Mouse (Mus musculus): ENCODE measurements around the gene Gm42878. TPM values are rescaled to one million over a fixed set of nuclear protein-coding genes. Genes with fewer than 3 reads are reported as not detected.
"Not testable (repeated sequence)": the region's sequence is repeated elsewhere in the genome, so short reads cannot be mapped to it uniquely, and the experiment has no call there.

The Gm42878 gene
- polyA plus RNA-seq, 1 experiment from 2014 or later = not detected

- 92% methylated on average over 11 of the region's 17 CpGs for whole genome bisulfite sequencing
- not testable (repeated sequence) for ATAC-seq (ENCODE audit: low FRiP score); H3K27me3 ChIP-seq (ENCODE audit: control insufficient read depth, insufficient read depth, low read length); H3K4me2 ChIP-seq; H3K4me1 ChIP-seq (ENCODE audit: control insufficient read depth, insufficient read depth, low read length); H3K9me3 ChIP-seq (ENCODE audit: control insufficient read depth, low read length); H3K9ac ChIP-seq (ENCODE audit: low read length); H3K27ac ChIP-seq (ENCODE audit: low read depth, low read length); DNase-seq (ENCODE audit: low spot score, missing footprints); H3K4me3 ChIP-seq (ENCODE audit: low read depth, low read length)
- peaks cover 12% of the 10 kb centered on the region; the same call in 1 of the 2 replicates for H3K36me3 ChIP-seq (ENCODE audit: control insufficient read depth, insufficient read depth, low read length)
These were observed 25.5 kb downstream of the Gm42878 start for GRCm38 (mm10) chr5:121519758-121520157.

GRCm38 (mm10) chr5:121518983-121519382 is 26.3 kb downstream of the Gm42878 start:
- peaks cover 6% of the 10 kb centered on the region; the same call in 1 of the 2 replicates for H3K36me3 ChIP-seq (ENCODE audit: control insufficient read depth, insufficient read depth, low read length)
- no peak for ATAC-seq (ENCODE audit: low FRiP score)
- H3K4me1 ChIP-seq (ENCODE audit: control insufficient read depth, insufficient read depth, low read length) = no peaks in the 10 kb centered on the region
- WGBS = 92% methylated on average over 9 of the region's 9 CpGs
- no peak for DNase-seq (ENCODE audit: low spot score, missing footprints)
- H3K4me3 ChIP-seq (ENCODE audit: low read depth, low read length) = no peak overlapping the region
- H3K27ac ChIP-seq (ENCODE audit: low read depth, low read length) = no peak overlapping the region
- no peaks in the 10 kb centered on the region for H3K27me3 ChIP-seq (ENCODE audit: control insufficient read depth, insufficient read depth, low read length)
- H3K9me3 ChIP-seq (ENCODE audit: control insufficient read depth, low read length) = no peaks in the 10 kb centered on the region
- no peak overlapping the region for H3K9ac ChIP-seq (ENCODE audit: low read length)
- no peak overlapping the region for H3K4me2 ChIP-seq

DNA sequence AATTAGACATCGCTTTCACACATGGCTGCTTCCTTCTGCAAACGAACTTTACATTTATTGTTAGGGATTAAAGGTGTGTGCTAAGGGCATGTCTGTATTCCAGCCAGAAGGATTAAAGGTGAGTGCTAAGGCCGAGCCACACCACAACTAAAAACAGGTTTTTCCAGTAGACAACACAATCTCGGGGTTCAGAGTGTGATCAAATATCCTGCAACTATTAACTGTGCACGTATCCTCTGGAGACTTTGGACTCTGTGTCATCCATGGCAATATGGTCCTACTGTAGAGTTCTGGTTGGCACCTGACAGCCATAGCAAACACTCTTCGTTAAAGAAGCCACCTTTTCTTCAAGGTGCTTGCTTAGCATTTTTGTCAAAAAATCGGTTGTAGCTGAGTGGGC is 35.3 kb downstream of the Gm42878 start:
- Histone ChIP-seq H3K4me1 (ENCODE audit: control insufficient read depth, insufficient read depth, low read length) (no peaks in the 10 kb centered on the region), H3K4me3 (ENCODE audit: low read depth, low read length) (no peak overlapping the region), H3K36me3 (ENCODE audit: control insufficient read depth, insufficient read depth, low read length) (no peaks in the 10 kb centered on the region), H3K9me3 (ENCODE audit: control insufficient read depth, low read length) (no peaks in the 10 kb centered on the region), H3K27ac (ENCODE audit: low read depth, low read length) (no peak overlapping the region), H3K27me3 (ENCODE audit: control insufficient read depth, insufficient read depth, low read length) (no peaks in the 10 kb centered on the region), H3K4me2 (no peak overlapping the region), H3K9ac (ENCODE audit: low read length) (no peak overlapping the region)
- ATAC-seq (ENCODE audit: low FRiP score) = no peak
- 85% methylated on average over 7 of the region's 7 CpGs for WGBS
- no peak for DNase-seq (ENCODE audit: low spot score, missing footprints)

DNA sequence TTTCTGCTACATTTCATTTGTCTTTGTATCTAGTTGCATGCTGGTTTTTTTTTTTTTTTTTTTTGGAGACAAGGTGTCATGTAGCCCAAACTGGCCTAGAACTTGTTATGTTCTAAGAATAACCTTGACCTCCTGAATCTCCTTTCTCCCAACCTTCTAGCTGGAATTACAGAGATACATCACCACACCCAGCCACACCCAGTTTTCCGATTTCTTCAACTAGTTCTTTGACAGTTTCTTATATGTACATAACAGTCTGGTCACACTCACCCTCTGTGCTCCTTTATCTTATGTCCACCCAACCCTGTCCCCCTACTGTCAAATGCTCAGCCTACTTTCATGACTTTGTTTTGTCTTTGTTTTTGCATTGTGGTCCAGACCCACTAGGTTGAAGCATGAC is 38.4 kb downstream of the Gm42878 start:
- DNase-seq (ENCODE audit: low spot score, missing footprints) (no peak), ATAC-seq (ENCODE audit: low FRiP score) (no peak)
- Histone ChIP-seq H3K9me3 (ENCODE audit: control insufficient read depth, low read length) (no peaks in the 10 kb centered on the region), H3K9ac (ENCODE audit: low read length) (no peak overlapping the region), H3K27ac (ENCODE audit: low read depth, low read length) (no peak overlapping the region), H3K27me3 (ENCODE audit: control insufficient read depth, insufficient read depth, low read length) (no peaks in the 10 kb centered on the region), H3K4me1 (ENCODE audit: control insufficient read depth, insufficient read depth, low read length) (no peaks in the 10 kb centered on the region), H3K4me2 (no peak overlapping the region), H3K36me3 (ENCODE audit: control insufficient read depth, insufficient read depth, low read length) (no peaks in the 10 kb centered on the region), H3K4me3 (ENCODE audit: low read depth, low read length) (no peak overlapping the region)
- 81% methylated on average over 1 of the region's 1 CpGs for WGBS

DNA sequence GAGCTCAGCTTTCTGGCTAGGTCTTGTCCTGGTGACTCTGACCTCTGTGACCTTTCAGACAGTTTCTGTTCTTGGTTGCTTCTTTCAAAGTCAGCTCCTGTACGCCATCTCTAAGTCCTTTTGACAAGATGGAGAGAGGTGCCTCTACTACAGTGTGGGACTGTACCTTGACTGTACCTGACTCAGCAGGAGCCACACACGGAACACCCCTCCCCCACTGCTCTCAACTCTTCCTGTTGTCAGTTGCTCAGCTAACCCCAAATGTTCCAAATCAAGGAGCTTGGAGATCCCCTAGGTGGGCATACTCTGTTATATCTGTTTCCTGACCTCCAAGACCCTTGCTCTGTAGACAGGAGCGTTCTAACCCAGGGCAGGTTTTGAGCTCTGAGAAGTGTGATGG is 42.1 kb downstream of the Gm42878 start, which contains the start of gene Adam1b:
Gene Adam1b (minus strand): TSS at position 205 of the 400 bp plus-strand sequence.
- WGBS = 81% methylated on average over 3 of the region's 3 CpGs

GRCm38 (mm10) chr5:121501424-121501996 is 43.8 kb downstream of the Gm42878 start:
- not testable (repeated sequence) for H3K9ac ChIP-seq (ENCODE audit: low read length); H3K36me3 ChIP-seq (ENCODE audit: control insufficient read depth, insufficient read depth, low read length); H3K27me3 ChIP-seq (ENCODE audit: control insufficient read depth, insufficient read depth, low read length); H3K27ac ChIP-seq (ENCODE audit: low read depth, low read length); H3K4me1 ChIP-seq (ENCODE audit: control insufficient read depth, insufficient read depth, low read length); ATAC-seq (ENCODE audit: low FRiP score); H3K4me3 ChIP-seq (ENCODE audit: low read depth, low read length); DNase-seq (ENCODE audit: low spot score, missing footprints); H3K4me2 ChIP-seq; H3K9me3 ChIP-seq (ENCODE audit: control insufficient read depth, low read length)
- 81% methylated on average over 10 of the region's 17 CpGs for WGBS

More for the DNA sequence above, 42.1 kb downstream of the Gm42878 start, which contains the start of gene Adam1b:
- ATAC-seq (ENCODE audit: low FRiP score) = no peak
- no peak within 1 kb of the TSS for H3K27ac ChIP-seq (ENCODE audit: low read depth, low read length)
- no peak for DNase-seq (ENCODE audit: low spot score, missing footprints)
- no peaks in the 10 kb centered on the region for H3K27me3 ChIP-seq (ENCODE audit: control insufficient read depth, insufficient read depth, low read length)
- no peaks in the 10 kb centered on the region for H3K36me3 ChIP-seq (ENCODE audit: control insufficient read depth, insufficient read depth, low read length)
- no peaks in the 10 kb centered on the region for H3K4me1 ChIP-seq (ENCODE audit: control insufficient read depth, insufficient read depth, low read length)
- no peaks in the 10 kb centered on the region for H3K9me3 ChIP-seq (ENCODE audit: control insufficient read depth, low read length)
- H3K4me2 ChIP-seq = no peak within 1 kb of the TSS
- H3K4me3 ChIP-seq (ENCODE audit: low read depth, low read length) = no peak within 1 kb of the TSS
- H3K9ac ChIP-seq (ENCODE audit: low read length) = no peak within 1 kb of the TSS

- H3K4me3 ChIP-seq (ENCODE audit: low read depth, low read length) = no peak overlapping the region
- WGBS = 79% methylated on average over 7 of the region's 7 CpGs
- ATAC-seq (ENCODE audit: low FRiP score) = no peak
These were observed 44.6 kb downstream of the Gm42878 start for GRCm38 (mm10) chr5:121500719-121501118.

DNA sequence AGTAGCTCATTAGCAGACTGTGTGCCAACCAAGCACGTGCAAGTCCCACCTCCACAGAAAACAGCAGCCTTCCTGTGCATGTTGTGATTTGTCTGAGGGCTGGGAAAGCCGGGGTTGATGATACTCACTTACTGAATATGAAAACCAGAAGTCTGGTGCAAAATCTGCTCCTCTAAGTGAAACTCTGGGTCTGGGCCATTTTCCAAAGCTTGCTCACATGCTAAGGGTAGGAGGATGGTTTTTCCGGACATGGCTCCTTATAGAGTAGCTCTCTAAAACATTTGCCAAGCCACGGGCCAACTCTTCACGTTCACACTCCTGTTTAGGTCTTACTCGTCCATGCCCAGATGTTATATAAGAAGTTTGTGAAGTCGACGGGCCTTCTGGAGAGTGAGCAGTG is 52.0 kb downstream of the Gm42878 start:
- Histone ChIP-seq H3K36me3 (ENCODE audit: control insufficient read depth, insufficient read depth, low read length) (no peaks in the 10 kb centered on the region), H3K9me3 (ENCODE audit: control insufficient read depth, low read length) (no peaks in the 10 kb centered on the region), H3K4me1 (ENCODE audit: control insufficient read depth, insufficient read depth, low read length) (no peaks in the 10 kb centered on the region), H3K27me3 (ENCODE audit: control insufficient read depth, insufficient read depth, low read length) (no peaks in the 10 kb centered on the region), H3K4me2 (no peak overlapping the region), H3K4me3 (ENCODE audit: low read depth, low read length) (no peak overlapping the region), H3K27ac (ENCODE audit: low read depth, low read length) (no peak overlapping the region), H3K9ac (ENCODE audit: low read length) (no peak overlapping the region)
- no peak for ATAC-seq (ENCODE audit: low FRiP score)
- 80% methylated on average over 8 of the region's 8 CpGs for WGBS
- DNase-seq (ENCODE audit: low spot score, missing footprints) = no peak

More at GRCm38 (mm10) chr5:121500719-121501118, 44.6 kb downstream of the Gm42878 start:
- Histone ChIP-seq H3K27ac (ENCODE audit: low read depth, low read length) (no peak overlapping the region), H3K9me3 (ENCODE audit: control insufficient read depth, low read length) (no peaks in the 10 kb centered on the region), H3K9ac (ENCODE audit: low read length) (no peak overlapping the region), H3K36me3 (ENCODE audit: control insufficient read depth, insufficient read depth, low read length) (no peaks in the 10 kb centered on the region), H3K4me1 (ENCODE audit: control insufficient read depth, insufficient read depth, low read length) (no peaks in the 10 kb centered on the region), H3K27me3 (ENCODE audit: control insufficient read depth, insufficient read depth, low read length) (no peaks in the 10 kb centered on the region), H3K4me2 (no peak overlapping the region)
- DNase-seq (ENCODE audit: low spot score, missing footprints) = no peak

DNA sequence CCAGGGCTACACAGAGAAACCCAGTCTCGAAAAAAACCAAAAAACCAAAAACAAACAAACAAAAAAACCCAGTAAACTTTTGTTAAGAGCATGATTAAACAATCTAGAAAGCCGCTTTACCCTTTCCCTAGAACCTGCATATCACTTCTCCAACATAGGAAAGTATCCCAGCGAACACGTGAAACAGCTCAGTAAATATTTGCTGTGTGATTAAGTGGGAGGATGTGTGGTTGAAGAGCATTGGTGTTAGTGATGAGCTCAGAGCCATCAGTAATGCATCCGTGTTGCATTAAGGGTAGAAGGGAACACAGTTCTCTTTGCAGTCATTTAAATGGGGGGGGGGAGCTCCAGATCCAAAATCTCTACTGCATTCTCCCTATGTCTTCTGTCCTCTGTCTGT is 60.5 kb downstream of the Gm42878 start:
- ATAC-seq (ENCODE audit: low FRiP score) (no peak), DNase-seq (ENCODE audit: low spot score, missing footprints) (no peak)
- no peaks in the 10 kb centered on the region for H3K9me3 ChIP-seq (ENCODE audit: control insufficient read depth, low read length)
- no peak overlapping the region for H3K27ac ChIP-seq (ENCODE audit: low read depth, low read length)
- no peaks in the 10 kb centered on the region for H3K36me3 ChIP-seq (ENCODE audit: control insufficient read depth, insufficient read depth, low read length)
- H3K4me3 ChIP-seq (ENCODE audit: low read depth, low read length) = no peak overlapping the region
- no peaks in the 10 kb centered on the region for H3K27me3 ChIP-seq (ENCODE audit: control insufficient read depth, insufficient read depth, low read length)
- no peak overlapping the region for H3K9ac ChIP-seq (ENCODE audit: low read length)
- no peaks in the 10 kb centered on the region for H3K4me1 ChIP-seq (ENCODE audit: control insufficient read depth, insufficient read depth, low read length)
- H3K4me2 ChIP-seq = no peak overlapping the region
- 71% methylated on average over 5 of the region's 5 CpGs for WGBS
